Mouse (Mus musculus) cerebellum, adult 2 months (tissue): Measurements from ENCODE around the gene Kif5c.

Experiments
- CTCF ChIP-seq: fragments of 200-500 bp; IDR thresholded peaks from 2 replicates; pipeline ENCODE4 v1.5.1; 2011; ENCODE audit warnings: low read depth, mild to moderate bottlenecking, control low read depth, low read length, moderate library complexity, borderline replicate concordance; ENCODE audit not compliant: insufficient read depth
- POLR2A ChIP-seq: fragments of 200-500 bp; IDR thresholded peaks from 2 replicates; pipeline ENCODE4 v1.6.1; 2011; ENCODE audit warnings: low read length, control low read depth, borderline replicate concordance; ENCODE audit not compliant: insufficient read depth

GRCm38 (mm10) chr2:49609611-49610010 is 9.5 kb upstream of the Kif5c start:
- no peak for TF ChIP-seq POLR2A
- TF ChIP-seq CTCF: peak; percentile 4; the same call in 1 of the 2 replicates
